In the genomic region with DNA sequence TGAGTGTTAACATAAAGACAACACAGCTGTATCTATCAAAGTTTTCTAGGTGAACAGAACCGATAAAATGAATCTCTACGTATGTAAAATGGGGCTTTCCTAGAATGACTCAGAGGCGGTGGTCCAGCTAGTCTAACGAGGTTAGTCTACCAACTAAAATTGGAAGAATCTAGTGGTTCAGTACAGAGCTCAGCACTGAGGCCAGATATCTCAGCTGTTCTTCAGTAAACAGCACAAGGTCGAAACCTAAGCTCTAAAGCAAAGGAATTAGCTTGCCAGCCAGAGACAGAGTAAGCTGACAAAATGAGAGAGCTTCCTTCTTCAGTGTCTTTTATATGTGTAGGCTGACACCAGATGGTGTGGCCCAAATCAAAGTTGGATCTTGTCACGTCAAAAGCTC, we compare ENCODE assay signal across 11 mouse cellular contexts. TPM values are rescaled to one million over a fixed set of nuclear protein-coding genes. Genes with fewer than 3 reads are reported as not detected.
DNase-seq lines count a peak whose midpoint lies in the region; ATAC-seq and TF ChIP-seq lines count a peak whose summit lies in the region.
"Had no signal": no experiment of that assay in that cellular context is flagged by ENCODE, and none has a peak within 500 bp of the region (broad histone marks: within the 10 kb centered on the region; RNA-seq: fewer than 3 reads in every experiment).

No protein-coding gene starts in this region.

- H3K4me2 ChIP-seq in hindbrain, embryonic 11.5 days (replicated peaks; ENCODE audit: low read depth, low read length) = no peak overlapping the region
- H3K4me2 ChIP-seq in embryonic facial prominence, embryonic 14.5 days (ENCODE audit: low read depth, low read length) = peak overlapping the region; percentile 66
- peak overlapping the region; percentile 57 for H3K4me2 ChIP-seq in midbrain, embryonic 12.5 days (replicated peaks)

- H3K36me3 ChIP-seq in hindbrain, embryonic 10.5 days = peaks cover 32% of the 10 kb centered on the region
- H3K36me3 ChIP-seq in hindbrain, embryonic 11.5 days (ENCODE audit: control insufficient read depth, insufficient read depth, low read length) = 0 out of 2 replicates have a peak, but pooled peaks cover 4% of the 10 kb centered on the region
- H3K36me3 ChIP-seq in ES-Bruce4 (ENCODE audit: control insufficient read depth, insufficient read depth, low read length, poor library complexity, severe bottlenecking) = 0 out of 2 replicates have a peak, but pooled peaks cover 3% of the 10 kb centered on the region
- H3K36me3 ChIP-seq in embryonic facial prominence, embryonic 14.5 days (ENCODE audit: control insufficient read depth, insufficient read depth, low read length) = peaks cover 23% of the 10 kb centered on the region; the same call in 1 of the 2 replicates
- H3K36me3 ChIP-seq in midbrain, embryonic 12.5 days = peaks cover 21% of the 10 kb centered on the region

- no peak for TF ChIP-seq CTCF in ES-Bruce4 (IDR thresholded peaks at IDR 0.05; ENCODE audit: low read depth, low read length)

- 84% methylated on average over 6 of the region's 6 CpGs for WGBS in hindbrain, embryonic 10.5 days
- WGBS in hindbrain, embryonic 11.5 days = 89% methylated on average over 6 of the region's 6 CpGs
- 73% methylated on average over 6 of the region's 6 CpGs for WGBS in embryonic facial prominence, embryonic 14.5 days
- 81% methylated on average over 6 of the region's 6 CpGs for WGBS in midbrain, embryonic 12.5 days

- TF ChIP-seq POLR2A in ES-Bruce4 (IDR thresholded peaks at IDR 0.05; ENCODE audit: insufficient read depth, low read length) = no peak

- no peak for DNase-seq in hindbrain, embryonic 10.5 days (ENCODE audit: low spot score)
- DNase-seq in hindbrain, embryonic 11.5 days (ENCODE audit: low spot score) = no peak
- no peak for DNase-seq in embryonic facial prominence, embryonic 14.5 days (ENCODE audit: low spot score)
- DNase-seq in B cell, adult 2 months = no peak
- no peak for DNase-seq in yolk sac, embryonic 10.5 days (ENCODE audit: low spot score)
- DNase-seq in retina, embryonic 14.5 days (ENCODE audit: low spot score) = no peak
- DNase-seq: thymus, postnatal 14 days had no signal

- peaks cover 32% of the 10 kb centered on the region for H3K9me3 ChIP-seq in hindbrain, embryonic 10.5 days
- peaks cover 5% of the 10 kb centered on the region for H3K9me3 ChIP-seq in hindbrain, embryonic 11.5 days (ENCODE audit: control insufficient read depth, low read length)
- H3K9me3 ChIP-seq in ES-Bruce4 (replicated peaks; ENCODE audit: control insufficient read depth, insufficient read depth, low read length, poor library complexity, severe bottlenecking) = peaks cover 4% of the 10 kb centered on the region
- peaks cover 28% of the 10 kb centered on the region for H3K9me3 ChIP-seq in embryonic facial prominence, embryonic 14.5 days (ENCODE audit: control insufficient read depth, low read length)
- peaks cover 13% of the 10 kb centered on the region for H3K9me3 ChIP-seq in midbrain, embryonic 12.5 days

- H3K27me3 ChIP-seq in hindbrain, embryonic 10.5 days (ENCODE audit: insufficient read depth, poor library complexity, severe bottlenecking) = no peaks in the 10 kb centered on the region
- H3K27me3 ChIP-seq in hindbrain, embryonic 11.5 days (ENCODE audit: control insufficient read depth, insufficient read depth, low read length) = no peaks in the 10 kb centered on the region
- H3K27me3 ChIP-seq in ES-Bruce4 (ENCODE audit: control insufficient read depth, insufficient read depth, low read length, poor library complexity, severe bottlenecking) = no peaks in the 10 kb centered on the region
- no peaks in the 10 kb centered on the region for H3K27me3 ChIP-seq in embryonic facial prominence, embryonic 14.5 days (replicated peaks; ENCODE audit: control insufficient read depth, insufficient read depth, low read length)
- no peaks in the 10 kb centered on the region for H3K27me3 ChIP-seq in midbrain, embryonic 12.5 days

- no peak overlapping the region for H3K9ac ChIP-seq in hindbrain, embryonic 11.5 days (ENCODE audit: low read depth, low read length)
- H3K9ac ChIP-seq in ES-Bruce4 (ENCODE audit: low read depth, poor library complexity, severe bottlenecking) = peak overlapping the region; percentile 92; the same call in 1 of the 2 replicates
- no peak overlapping the region for H3K9ac ChIP-seq in embryonic facial prominence, embryonic 14.5 days (ENCODE audit: low read depth, low read length)
- no peak overlapping the region for H3K9ac ChIP-seq in midbrain, embryonic 12.5 days (replicated peaks)

- peaks cover 24% of the 10 kb centered on the region for H3K4me1 ChIP-seq in hindbrain, embryonic 10.5 days (replicated peaks)
- H3K4me1 ChIP-seq in hindbrain, embryonic 11.5 days (replicated peaks; ENCODE audit: control insufficient read depth, insufficient read depth, low read length) = no peaks in the 10 kb centered on the region
- peaks cover 4% of the 10 kb centered on the region for H3K4me1 ChIP-seq in ES-Bruce4 (ENCODE audit: control insufficient read depth, insufficient read depth, low read length)
- H3K4me1 ChIP-seq in embryonic facial prominence, embryonic 14.5 days (ENCODE audit: control insufficient read depth, insufficient read depth, low read length) = no peaks in the 10 kb centered on the region
- peaks cover 9% of the 10 kb centered on the region; the same call in 1 of the 2 replicates for H3K4me1 ChIP-seq in midbrain, embryonic 12.5 days

- no peak for TF ChIP-seq EP300 in ES-Bruce4 (IDR thresholded peaks at IDR 0.05; ENCODE audit: insufficient read depth, low read depth, low read length)

- no peak for ATAC-seq in hindbrain, embryonic 11.5 days (ENCODE audit: low FRiP score)
- no peak for ATAC-seq in embryonic facial prominence, embryonic 14.5 days (ENCODE audit: low read depth)
- no peak for ATAC-seq in midbrain, embryonic 12.5 days (ENCODE audit: low FRiP score, low read depth)

- peak overlapping the region; percentile 97; the same call in 1 of the 2 replicates for H3K27ac ChIP-seq in hindbrain, embryonic 10.5 days
- no peak overlapping the region for H3K27ac ChIP-seq in hindbrain, embryonic 11.5 days (ENCODE audit: low read depth, low read length)
- peak overlapping the region; percentile 62; the same call in 1 of the 2 replicates for H3K27ac ChIP-seq in ES-Bruce4 (ENCODE audit: insufficient read depth, low read length)
- H3K27ac ChIP-seq in embryonic facial prominence, embryonic 14.5 days (replicated peaks; ENCODE audit: low read depth, low read length) = peak overlapping the region; percentile 94; the same call in 1 of the 2 replicates
- no peak overlapping the region for H3K27ac ChIP-seq in midbrain, embryonic 12.5 days (replicated peaks)

- peak overlapping the region; percentile 75 for H3K4me3 ChIP-seq in hindbrain, embryonic 10.5 days
- no peak overlapping the region for H3K4me3 ChIP-seq in hindbrain, embryonic 11.5 days (ENCODE audit: low read depth, low read length)
- H3K4me3 ChIP-seq in ES-Bruce4 (ENCODE audit: low read depth, low read length) = no peak overlapping the region
- H3K4me3 ChIP-seq in embryonic facial prominence, embryonic 14.5 days (ENCODE audit: low read depth, low read length) = no peak overlapping the region
- no peak overlapping the region for H3K4me3 ChIP-seq in midbrain, embryonic 12.5 days

RNA-seq across cellular contexts. Expression of gene Gm9495, which starts 57.2 kb away (rescaled TPM):
- not detected in 2 replicates for polyA plus RNA-seq in hindbrain, embryonic 10.5 days (2016; fragmentation: Nextera tagmentation; extraction: Ambion mirVana)
- polyA plus RNA-seq in hindbrain, embryonic 11.5 days (2014; fragmentation: Nextera tagmentation; extraction: Ambion mirVana) = not detected in 2 replicates
- not detected in 2 replicates for polyA plus RNA-seq in ES-Bruce4 (2011; ENCODE audit: insufficient read depth, insufficient read length, low read depth, missing spikeins)
- polyA plus RNA-seq in embryonic facial prominence, embryonic 14.5 days (2014; fragmentation: Nextera tagmentation; extraction: Ambion mirVana) = not detected in 2 replicates
- polyA plus RNA-seq in midbrain, embryonic 12.5 days (2016; fragmentation: Nextera tagmentation; extraction: Ambion mirVana) = not detected in 2 replicates
- polyA plus RNA-seq: gonadal fat pad, adult 2 months; kidney, adult 2 months had no signal

Comparison
In these comparisons a context has a peak if more than half of its experiments do, and no peak if none do; other contexts are left out.
1. H3K27ac ChIP-seq: peak in hindbrain, embryonic 10.5 days (single experiment), ES-Bruce4 (single experiment) and embryonic facial prominence, embryonic 14.5 days (single experiment); none in hindbrain, embryonic 11.5 days (single experiment) and midbrain, embryonic 12.5 days (single experiment).